Mouse (Mus musculus) thymus, adult 2 months (tissue): ENCODE results near the gene Wdfy3. TPM values are rescaled to one million over a fixed set of nuclear protein-coding genes. Genes with fewer than 3 reads are reported as not detected.

Source experiments
- DNase-seq: peaks from one replicate; pipeline ENCODE4 v3.0.0; 2021
- H3K27ac ChIP-seq: fragments of 200-500 bp; 2 replicates; pipeline ENCODE4 v1.5.1; 2012; ENCODE audit warnings: low read length, control low read depth; ENCODE audit not compliant: control insufficient read depth, insufficient read depth
- H3K27me3 ChIP-seq: fragments of 200-500 bp; 2 replicates; pipeline ENCODE4 v1.6.1; 2012; ENCODE audit warnings: mild to moderate bottlenecking, low read length, moderate library complexity, mixed read lengths; ENCODE audit not compliant: control insufficient read depth, insufficient read depth
- H3K36me3 ChIP-seq: fragments of 200-500 bp; 2 replicates; pipeline ENCODE4 v1.6.1; 2012; ENCODE audit warnings: mild to moderate bottlenecking, low read length, moderate library complexity; ENCODE audit not compliant: control insufficient read depth, insufficient read depth
- H3K4me1 ChIP-seq: fragments of 200-500 bp; replicated peaks from 2 replicates; pipeline ENCODE4 v1.6.1; 2012; ENCODE audit warnings: low read length; ENCODE audit not compliant: control insufficient read depth, insufficient read depth
- H3K4me3 ChIP-seq: fragments of 200-500 bp; 2 replicates; pipeline ENCODE4 v1.5.1; 2012; ENCODE audit warnings: mild to moderate bottlenecking, low read length, control low read depth, moderate library complexity; ENCODE audit not compliant: control insufficient read depth, insufficient read depth
- CTCF ChIP-seq: fragments of 200-500 bp; IDR thresholded peaks from 2 replicates; pipeline ENCODE4 v1.5.1; 2012; ENCODE audit warnings: mild to moderate bottlenecking, control low read depth, low read length, moderate library complexity, borderline replicate concordance; ENCODE audit not compliant: control insufficient read depth, poor library complexity, insufficient read depth; ENCODE audit errors: extremely low read depth
- POLR2A ChIP-seq: fragments of 200-500 bp; IDR thresholded peaks from 2 replicates; pipeline ENCODE4 v1.6.1; 2012; ENCODE audit warnings: mild to moderate bottlenecking, low read length, control low read depth, moderate library complexity; ENCODE audit not compliant: control insufficient read depth, poor library complexity, insufficient read depth; ENCODE audit errors: extremely low read depth
- WGBS: fragments of 180-500 bp; shearing (Covaris S2); methylation state at CpG from one replicate; pipeline ENCODE4 v1.1.7; 2018; 5-methylcytosine and 5-hydroxymethylcytosine counted together
- polyA plus RNA-seq: library from polyadenylated mRNA; depleted of rRNA; stranded (reverse); fragments of >200 nt; gene quantifications from 2 replicates; pipeline ENCODE4 v1.2.3, GENCODE M21; 2012

The Wdfy3 gene
- polyA plus RNA-seq, 1 experiment, result 6.8 TPM

GRCm38 (mm10) chr5:101822311-101822670 is 247.4 kb downstream of the Wdfy3 start:
- 89% methylated on average over 6 of the region's 6 CpGs for WGBS
- H3K4me1 ChIP-seq, result no peaks in the 10 kb centered on the region
- no peak overlapping the region for H3K27ac ChIP-seq
- no peak for DNase-seq
- no peaks in the 10 kb centered on the region for H3K27me3 ChIP-seq
- no peaks in the 10 kb centered on the region for H3K36me3 ChIP-seq
- no peak overlapping the region for H3K4me3 ChIP-seq
- TF ChIP-seq POLR2A (no peak), CTCF (no peak)

- no peak for DNase-seq
- no peaks in the 10 kb centered on the region for H3K36me3 ChIP-seq
- H3K27me3 ChIP-seq, result no peaks in the 10 kb centered on the region
- no peak overlapping the region for H3K27ac ChIP-seq
- TF ChIP-seq POLR2A (no peak), CTCF (no peak)
- H3K4me1 ChIP-seq, result no peaks in the 10 kb centered on the region
- H3K4me3 ChIP-seq, result no peak overlapping the region
- WGBS, result 95% methylated on average over 17 of the region's 17 CpGs
Observed at GRCm38 (mm10) chr5:101821491-101822310, 248.0 kb downstream of the Wdfy3 start.

DNA sequence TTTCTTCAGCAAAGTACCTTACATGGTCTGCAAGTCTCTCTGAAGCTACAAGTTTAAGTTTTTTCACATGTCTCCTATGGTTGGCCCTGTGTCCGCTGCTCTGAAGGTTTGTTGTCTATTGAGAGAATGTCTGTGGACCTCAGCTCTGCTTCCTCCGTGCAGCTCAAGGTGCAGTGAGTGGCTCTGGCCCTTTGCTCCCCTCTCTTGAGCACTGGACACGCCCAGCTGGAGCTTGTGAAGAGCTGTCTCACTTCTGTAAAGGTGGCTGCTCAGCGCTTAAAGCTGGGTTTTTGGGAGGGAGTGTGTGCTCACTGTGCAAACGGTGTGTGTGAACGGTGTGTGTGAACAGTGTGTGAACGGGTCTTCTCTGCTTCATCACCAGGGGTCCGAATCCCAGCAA is 248.7 kb downstream of the Wdfy3 start:
- H3K4me1 ChIP-seq, result no peaks in the 10 kb centered on the region
- no peak overlapping the region for H3K27ac ChIP-seq
- no peaks in the 10 kb centered on the region for H3K27me3 ChIP-seq
- H3K4me3 ChIP-seq, result no peak overlapping the region
- H3K36me3 ChIP-seq, result no peaks in the 10 kb centered on the region
- DNase-seq, result no peak
- TF ChIP-seq POLR2A (no peak), CTCF (no peak)
- WGBS, result 93% methylated on average over 8 of the region's 8 CpGs

DNA sequence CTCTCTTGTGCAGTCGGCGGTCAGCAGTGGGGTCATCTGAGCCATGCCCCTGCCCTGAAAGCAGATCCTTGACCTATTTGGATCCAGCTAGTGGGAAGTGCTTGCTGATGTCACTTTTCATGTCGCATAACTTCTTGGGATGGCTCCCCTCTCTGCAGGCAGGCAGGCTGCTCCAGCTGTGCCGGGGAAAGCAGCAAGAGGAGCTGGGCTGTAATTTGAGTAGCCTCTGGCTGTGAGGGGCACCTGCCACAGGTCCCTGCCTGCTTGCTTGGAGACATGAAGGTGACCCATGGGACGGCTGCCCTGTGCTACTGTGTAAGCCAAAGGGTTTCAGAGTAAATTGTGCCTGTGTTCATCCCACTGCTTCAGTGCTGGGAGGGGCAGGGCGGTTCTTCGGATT is 249.9 kb downstream of the Wdfy3 start:
- no peak overlapping the region for H3K27ac ChIP-seq
- no peak for DNase-seq
- 89% methylated on average over 7 of the region's 7 CpGs for WGBS
- H3K36me3 ChIP-seq, result no peaks in the 10 kb centered on the region
- H3K4me3 ChIP-seq, result no peak overlapping the region
- TF ChIP-seq POLR2A, result no peak
- no peak for TF ChIP-seq CTCF
- H3K27me3 ChIP-seq, result no peaks in the 10 kb centered on the region
- no peaks in the 10 kb centered on the region for H3K4me1 ChIP-seq

DNA sequence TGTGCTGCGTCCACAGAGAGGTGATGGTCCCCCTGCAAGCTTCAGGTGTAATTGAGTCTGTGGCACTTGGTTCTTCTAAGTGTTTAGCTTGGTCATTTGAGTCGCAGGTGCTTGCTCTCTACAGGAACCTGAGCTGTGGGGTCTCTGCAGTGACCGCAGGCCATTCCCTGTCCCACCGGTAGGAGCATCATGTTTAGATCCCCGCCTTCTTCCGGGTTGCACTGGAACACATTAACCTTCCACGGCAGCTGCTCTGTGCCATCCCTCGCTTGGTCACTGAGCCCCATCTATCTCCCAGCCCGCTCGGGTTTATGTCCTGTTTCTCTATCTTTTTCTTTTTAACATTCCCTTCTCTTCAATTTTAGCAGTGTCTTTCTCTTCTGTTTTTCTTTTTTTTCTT is 250.5 kb downstream of the Wdfy3 start:
- no peak for TF ChIP-seq POLR2A
- no peak for TF ChIP-seq CTCF
- H3K4me3 ChIP-seq, result no peak overlapping the region
- no peak for DNase-seq
- H3K36me3 ChIP-seq, result no peaks in the 10 kb centered on the region
- no peaks in the 10 kb centered on the region for H3K4me1 ChIP-seq
- 94% methylated on average over 10 of the region's 10 CpGs for whole genome bisulfite sequencing
- H3K27ac ChIP-seq, result no peak overlapping the region
- H3K27me3 ChIP-seq, result no peaks in the 10 kb centered on the region

DNA sequence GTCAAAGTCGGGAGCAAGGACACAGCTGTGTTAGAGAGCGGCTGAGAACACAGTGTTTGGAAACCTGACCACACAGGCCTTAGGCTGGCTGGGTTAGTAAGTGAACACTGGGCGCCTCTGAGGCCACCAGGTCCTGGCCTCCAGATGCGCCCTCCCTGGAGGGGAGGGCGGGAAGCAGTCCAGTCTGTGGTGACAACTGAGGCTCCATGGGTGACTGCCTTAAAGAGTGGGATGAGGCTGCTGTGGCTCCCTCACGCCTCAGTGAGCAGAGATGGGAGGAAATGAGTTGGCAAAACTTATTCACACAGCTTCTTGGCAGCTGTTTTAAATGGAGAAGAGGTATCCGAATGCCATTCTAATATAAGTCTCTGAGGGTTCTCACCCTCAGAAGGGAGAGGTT is 252.9 kb downstream of the Wdfy3 start:
- no peak overlapping the region for H3K27ac ChIP-seq
- H3K4me1 ChIP-seq, result no peaks in the 10 kb centered on the region
- H3K36me3 ChIP-seq, result no peaks in the 10 kb centered on the region
- 11% methylated on average over 7 of the region's 7 CpGs for WGBS
- TF ChIP-seq CTCF (no peak), POLR2A (no peak)
- no peak overlapping the region for H3K4me3 ChIP-seq
- DNase-seq, result no peak
- H3K27me3 ChIP-seq, result no peaks in the 10 kb centered on the region

DNA sequence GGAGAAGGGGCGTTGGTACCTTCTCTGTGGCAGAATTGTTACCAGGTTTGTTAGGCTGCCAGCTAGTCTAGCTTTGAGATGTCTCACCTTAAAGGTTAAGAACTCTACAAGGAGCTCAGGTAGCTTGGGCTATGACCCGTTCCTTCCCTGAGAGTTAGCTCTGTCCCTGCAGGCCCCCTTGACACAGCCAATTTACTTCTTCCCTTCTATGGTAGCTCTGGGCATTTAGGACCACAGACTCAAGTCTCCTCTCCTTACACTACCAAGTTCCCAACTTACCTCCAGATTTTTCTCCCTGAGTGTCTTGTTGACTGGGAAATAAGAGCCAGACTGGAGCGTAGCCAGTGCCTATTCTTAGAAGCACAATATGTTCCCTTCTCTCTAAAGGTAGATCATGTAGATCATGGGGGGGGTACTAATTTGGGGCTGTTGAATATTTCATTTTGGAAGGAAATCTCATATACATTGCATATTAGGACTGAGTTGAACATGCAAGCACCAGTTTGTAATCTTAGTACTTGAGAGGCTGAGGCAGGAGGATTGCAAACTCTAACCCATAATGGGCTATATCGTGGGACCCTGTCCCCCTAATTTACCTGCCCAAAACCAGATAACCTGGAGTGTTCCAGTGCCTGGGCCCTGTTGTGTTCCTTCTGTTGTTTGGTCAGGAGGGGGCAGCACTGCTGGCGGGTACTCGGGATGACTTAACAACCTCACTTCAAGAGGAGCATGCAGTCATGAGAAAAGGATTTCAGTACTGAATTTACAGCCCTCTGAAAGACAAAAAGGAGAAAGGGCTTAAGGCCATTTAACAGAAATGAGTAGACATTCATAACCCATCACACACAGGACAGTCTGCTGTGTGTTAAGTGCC is 258.2 kb downstream of the Wdfy3 start:
- Histone ChIP-seq H3K4me3 (no peak overlapping the region), H3K27ac (no peak overlapping the region), H3K36me3 (no peaks in the 10 kb centered on the region), H3K4me1 (no peaks in the 10 kb centered on the region), H3K27me3 (no peaks in the 10 kb centered on the region)
- whole genome bisulfite sequencing, result 80% methylated on average over 6 of the region's 6 CpGs
- no peak for DNase-seq
- no peak for TF ChIP-seq POLR2A
